Mouse (Mus musculus) layer of hippocampus, adult 8-10 months (tissue): ENCODE results near the gene Duoxa1. TPM values are rescaled to one million over a fixed set of nuclear protein-coding genes. Genes with fewer than 3 reads are reported as not detected.
"Not testable (repeated sequence)": the region's sequence is repeated elsewhere in the genome, so short reads cannot be mapped to it uniquely, and the experiment has no call there.

Source experiments
- DNase-seq, 2 experiments: peaks; one replicate each; pipeline ENCODE4 v3.0.0; 2022; ENCODE audit warnings: low spot score in 2 of 2
- total RNA-seq, 4 experiments: library from RNA; stranded (reverse); gene quantifications; 2 replicates each; pipeline ENCODE4 v1.2.4; 2022

Duoxa1 gene
- not detected for total RNA-seq

GRCm38 (mm10) chr2:122313536-122313935, at the start of gene Duoxa1:
TSS of gene Duoxa1 (minus strand) at chr2:122313730.
- DNase-seq: no peak

- DNase-seq: no peak
Measured at GRCm38 (mm10) chr2:122362622-122363523, 49.3 kb upstream of the Duoxa1 start.

GRCm38 (mm10) chr2:122361868-122362621, 48.5 kb upstream of the Duoxa1 start:
- DNase-seq: no peak

GRCm38 (mm10) chr2:122361181-122361580, 47.7 kb upstream of the Duoxa1 start:
- no peak for DNase-seq

- DNase-seq: no peak
Measured at GRCm38 (mm10) chr2:122360310-122360709, 46.8 kb upstream of the Duoxa1 start.

DNA sequence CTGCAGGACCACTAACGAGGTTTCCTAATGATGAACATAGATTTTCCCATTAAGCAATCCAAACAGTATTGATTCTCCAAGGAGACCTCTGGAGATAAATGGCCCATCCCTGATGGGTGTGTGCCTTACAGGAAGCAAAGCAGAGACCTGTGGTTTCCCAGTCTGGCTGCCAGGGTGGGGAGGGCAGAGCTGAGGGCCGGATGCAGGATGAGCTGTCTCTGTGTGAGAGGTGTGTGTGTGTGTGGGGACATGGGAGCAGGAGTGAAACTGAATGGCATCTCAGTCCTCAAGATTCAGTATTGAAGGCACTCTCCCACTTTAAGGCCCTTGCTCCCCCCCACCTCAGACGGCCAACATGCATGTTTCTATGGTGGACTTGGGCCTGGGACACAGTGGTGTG, 42.7 kb upstream of the Duoxa1 start:
- DNase-seq: no peak

- no peak for DNase-seq
Measured at GRCm38 (mm10) chr2:122355389-122355788, 41.9 kb upstream of the Duoxa1 start.

- DNase-seq: no peak
Measured at GRCm38 (mm10) chr2:122354191-122354929, 40.8 kb upstream of the Duoxa1 start.

- no peak for DNase-seq
Measured at GRCm38 (mm10) chr2:122353765-122354164, 40.2 kb upstream of the Duoxa1 start.

GRCm38 (mm10) chr2:122352992-122353391, 39.5 kb upstream of the Duoxa1 start:
- no peak for DNase-seq

- DNase-seq: peak in 1 of 2 experiments; percentile 68
Measured at GRCm38 (mm10) chr2:122351931-122352329, 38.4 kb upstream of the Duoxa1 start.

DNA sequence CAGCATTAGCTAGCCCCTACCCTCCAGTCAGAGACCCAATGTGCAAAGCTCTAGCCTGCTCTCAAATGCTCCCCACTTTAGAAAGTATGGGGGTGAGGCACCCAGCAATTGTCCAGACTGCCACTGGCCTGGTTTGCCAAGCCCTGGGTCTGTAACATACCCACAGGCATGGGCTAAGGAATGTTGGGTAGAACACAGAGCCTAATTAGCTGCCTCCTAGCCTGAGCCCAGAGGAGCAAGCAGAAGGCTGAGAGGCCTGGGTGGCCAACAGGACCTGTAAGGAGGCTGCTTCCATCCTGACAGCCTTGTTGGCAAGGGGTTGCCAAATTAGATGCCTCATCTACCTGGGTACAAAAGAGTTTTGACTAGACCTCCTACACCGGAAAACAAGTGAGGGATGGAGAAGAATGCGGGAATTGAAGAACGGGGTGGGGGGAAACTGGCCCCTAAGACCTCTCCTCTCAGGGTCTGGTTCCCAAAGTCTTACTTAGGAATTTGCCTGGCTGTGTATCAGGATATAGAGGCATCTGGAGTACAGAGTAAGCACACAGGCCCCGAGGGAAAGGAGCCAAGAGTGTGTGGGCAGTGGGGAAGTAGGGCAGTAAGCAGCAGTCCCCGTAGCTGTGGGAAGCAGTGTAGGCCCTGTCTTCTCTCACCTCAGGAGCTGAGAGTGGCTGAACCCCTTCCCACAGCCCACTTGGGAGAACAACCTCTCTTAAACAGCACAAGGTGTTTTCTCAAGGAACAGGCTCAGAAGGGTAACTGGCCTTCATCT, 37.8 kb upstream of the Duoxa1 start:
- DNase-seq: peak in 1 of 2 experiments; percentile 67

DNA sequence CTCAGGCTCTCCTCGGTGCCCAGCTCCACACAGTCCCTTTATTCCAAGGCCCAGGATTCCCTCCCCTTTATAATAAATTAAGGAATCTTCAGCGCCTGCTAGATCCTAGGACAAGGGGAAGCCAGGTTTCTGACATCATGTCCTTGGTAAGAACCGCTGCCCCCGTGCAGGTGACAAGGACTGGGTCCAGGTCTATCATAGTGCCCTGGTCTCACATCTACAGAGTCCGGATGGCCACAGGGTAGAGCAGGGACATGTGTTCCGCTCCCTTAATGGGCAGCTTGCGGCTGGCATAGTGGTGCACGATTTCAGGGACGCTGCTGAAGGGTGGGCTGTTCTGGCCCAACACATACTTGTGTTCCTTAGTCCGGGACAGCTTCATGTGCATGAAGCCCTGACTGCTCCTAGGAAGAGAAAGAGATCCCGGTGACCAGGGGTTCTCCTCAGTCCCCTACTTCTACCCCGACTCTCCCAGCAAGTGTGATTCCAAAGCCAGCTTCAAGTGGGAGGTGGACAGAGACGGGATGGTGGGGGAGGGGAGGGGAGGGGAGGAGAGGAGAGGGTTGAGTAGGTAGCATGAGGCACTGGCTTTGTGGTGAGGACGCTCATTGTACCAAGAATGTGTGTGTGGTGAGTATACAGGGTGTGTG, 35.7 kb upstream of the Duoxa1 start:
- DNase-seq: peak in 1 of 2 experiments; percentile 30

- peak; percentile 75 to 89 for DNase-seq
Measured at GRCm38 (mm10) chr2:122348531-122349131, 35.1 kb upstream of the Duoxa1 start.

DNA sequence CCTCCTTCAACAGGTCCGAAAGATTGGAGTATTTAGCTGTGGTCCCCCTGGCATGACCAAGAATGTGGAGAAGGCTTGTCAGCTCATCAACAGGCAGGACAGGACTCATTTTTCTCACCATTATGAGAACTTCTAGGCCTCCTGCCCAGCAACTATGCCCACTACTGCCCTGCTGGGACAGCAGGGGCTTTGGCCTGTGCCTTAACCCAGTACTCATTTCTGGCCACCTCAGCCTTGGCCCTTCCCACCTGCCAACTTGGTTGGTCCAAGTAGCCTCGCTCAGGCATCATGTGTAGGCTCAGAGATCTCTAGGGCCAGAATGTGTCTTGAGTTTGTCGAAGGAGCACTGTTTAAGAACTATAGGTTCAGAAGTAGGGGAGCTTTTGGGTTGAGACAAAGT, 33.7 kb upstream of the Duoxa1 start:
- DNase-seq: no peak

DNA sequence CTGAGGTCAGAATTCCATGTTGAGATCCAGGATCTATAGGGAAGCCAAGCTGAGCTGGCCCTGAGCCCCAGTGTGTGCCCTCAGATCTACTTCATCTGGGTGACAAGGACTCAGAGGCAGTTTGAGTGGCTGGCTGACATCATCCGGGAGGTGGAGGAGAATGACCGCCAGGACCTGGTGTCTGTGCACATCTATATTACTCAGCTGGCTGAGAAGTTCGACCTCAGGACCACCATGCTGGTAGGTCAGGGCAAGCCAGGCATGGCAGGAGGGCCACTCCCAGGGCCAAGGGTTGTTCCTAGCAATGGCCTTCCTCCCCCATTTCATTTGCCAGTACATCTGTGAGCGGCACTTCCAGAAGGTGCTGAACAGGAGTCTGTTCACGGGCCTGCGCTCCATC, 32.6 kb upstream of the Duoxa1 start:
- not testable (repeated sequence) for DNase-seq

DNA sequence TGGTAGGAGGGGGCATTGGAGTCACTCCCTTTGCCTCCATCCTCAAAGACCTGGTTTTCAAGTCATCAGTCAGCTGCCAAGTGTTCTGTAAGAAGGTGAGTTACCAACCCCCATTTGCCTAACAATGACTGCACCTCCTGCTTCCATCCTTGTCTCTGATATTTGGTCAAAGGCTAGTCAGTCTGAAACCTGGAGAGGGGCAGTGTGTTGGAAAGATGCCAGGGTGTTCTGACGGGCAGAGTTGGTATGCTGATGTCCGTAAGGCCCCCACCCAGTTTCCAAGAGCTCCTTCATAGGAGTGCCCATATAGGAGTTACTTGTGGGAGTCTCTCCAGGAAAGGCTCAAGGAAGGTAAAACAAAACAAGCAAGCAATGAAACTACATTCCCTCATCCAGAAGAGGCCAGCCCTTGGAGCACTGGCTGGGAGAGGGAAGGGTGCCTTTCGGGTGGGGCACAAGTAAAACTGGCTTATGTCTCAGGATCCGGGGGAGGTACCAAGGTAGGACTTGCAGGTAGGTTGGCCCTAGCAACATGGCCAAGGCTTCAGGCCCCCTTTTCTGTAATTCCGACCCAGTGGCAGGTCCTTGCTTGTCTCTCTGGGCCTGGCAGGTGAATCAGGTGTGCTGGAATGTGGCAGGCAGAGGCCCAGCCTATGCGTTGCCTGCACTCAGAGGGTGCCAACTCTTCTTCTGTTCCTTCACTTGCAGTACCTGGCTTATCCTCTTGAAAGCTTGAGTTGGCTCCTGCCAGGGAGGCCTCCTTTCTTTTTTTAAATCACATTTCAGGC, 31.8 kb upstream of the Duoxa1 start:
- DNase-seq: no peak

DNA sequence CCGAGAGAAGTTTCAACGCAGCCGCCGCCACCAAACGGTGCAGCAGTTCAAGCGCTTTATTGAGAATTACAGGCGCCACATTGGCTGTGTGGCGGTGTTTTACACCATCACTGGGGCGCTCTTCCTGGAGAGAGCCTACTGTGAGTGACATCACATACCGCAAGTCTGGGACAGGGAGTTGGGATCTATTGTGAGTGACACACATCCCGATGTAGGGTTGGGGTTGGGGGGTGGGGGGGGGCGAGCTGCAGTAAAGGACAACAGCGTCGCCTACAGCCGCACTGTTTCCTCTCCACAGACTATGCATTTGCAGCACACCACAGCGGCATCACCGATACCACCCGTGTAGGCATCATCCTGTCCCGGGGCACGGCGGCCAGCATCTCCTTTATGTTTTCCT, 23.8 kb upstream of the Duoxa1 start:
- DNase-seq: no peak

DNA sequence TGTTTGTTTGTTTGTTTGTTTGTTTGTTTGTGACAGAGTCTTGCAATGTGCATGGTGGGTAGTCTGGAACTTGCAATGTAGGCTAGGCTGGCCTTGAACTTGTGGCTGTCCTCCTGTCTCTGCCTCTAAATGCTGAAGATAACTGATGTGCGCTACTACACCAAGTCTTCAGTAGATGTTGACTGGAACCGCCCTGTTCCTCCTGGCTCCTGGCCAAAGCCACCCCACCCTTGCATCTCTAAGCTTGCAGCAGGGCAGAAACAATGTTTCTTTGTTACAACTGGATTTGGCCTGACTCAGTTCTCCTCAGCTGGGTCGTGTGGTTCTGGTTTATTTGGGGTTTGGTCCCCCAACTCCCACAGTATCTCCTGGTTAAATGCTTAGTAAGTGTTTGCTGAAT, 20.6 kb upstream of the Duoxa1 start:
- no peak for DNase-seq
